Mouse (Mus musculus) midbrain, embryonic 16.5 days (tissue): ENCODE data around the gene Man1c1. TPM values are rescaled to one million over a fixed set of nuclear protein-coding genes. Genes with fewer than 3 reads are reported as not detected.

Experiments used
- ATAC-seq: fragments of 200-750 bp; cut with Nextera tagmentation; 2 replicates; pipeline ENCODE4 v1.8.0; 2017; ENCODE audit warnings: moderate TSS enrichment
- H3K27ac ChIP-seq: fragments of 300-500 bp; sonication (generic); 2 replicates; pipeline ENCODE4 v1.5.1; 2014; ENCODE audit warnings: mild to moderate bottlenecking, low read length, mixed read lengths
- H3K27me3 ChIP-seq: fragments of 300-500 bp; sonication (generic); 2 replicates; pipeline ENCODE4 v1.6.1; 2014; ENCODE audit warnings: low read depth, low read length, mixed read lengths; ENCODE audit not compliant: control insufficient read depth, insufficient read depth
- H3K36me3 ChIP-seq: fragments of 300-500 bp; sonication (generic); 2 replicates; pipeline ENCODE4 v1.6.1; 2014; ENCODE audit warnings: mild to moderate bottlenecking, low read length, moderate library complexity, mixed read lengths; ENCODE audit not compliant: control insufficient read depth, insufficient read depth
- H3K4me1 ChIP-seq: fragments of 300-500 bp; sonication (generic); 2 replicates; pipeline ENCODE4 v1.6.1; 2014; ENCODE audit warnings: mild to moderate bottlenecking, low read length, mixed read lengths; ENCODE audit not compliant: control insufficient read depth, insufficient read depth
- H3K4me2 ChIP-seq: fragments of 300-500 bp; sonication (generic); 2 replicates; pipeline ENCODE4 v1.6.1; 2014; ENCODE audit warnings: mild to moderate bottlenecking, low read length, mixed read lengths
- H3K4me3 ChIP-seq: fragments of 300-500 bp; sonication (generic); 2 replicates; pipeline ENCODE4 v1.5.1; 2014; ENCODE audit warnings: low read depth, mild to moderate bottlenecking, low read length, moderate library complexity, mixed read lengths
- H3K9ac ChIP-seq: fragments of 300-500 bp; sonication (generic); 2 replicates; pipeline ENCODE4 v1.6.1; 2014; ENCODE audit warnings: low read depth, low read length, mixed read lengths
- H3K9me3 ChIP-seq: fragments of 300-500 bp; sonication (generic); replicated peaks from 2 replicates; pipeline ENCODE4 v1.6.1; 2014; ENCODE audit warnings: mild to moderate bottlenecking, low read length, mixed read lengths; ENCODE audit not compliant: control insufficient read depth, poor library complexity, severe bottlenecking
- WGBS: fragments of 180-500 bp; shearing (Covaris S2); extraction: QIAGEN DNeasy Blood & Tissue Kit; methylation state at CpG from one replicate; pipeline ENCODE4 v1.1.7; 2014; 5-methylcytosine and 5-hydroxymethylcytosine counted together
- polyA plus RNA-seq: library from polyadenylated mRNA; unstranded; fragments of >200 nt; fragmentation: Nextera tagmentation; extraction: Ambion mirVana; gene quantifications from 2 replicates; pipeline ENCODE4 v1.2.1, GENCODE M21; 2015

Man1c1 gene
- polyA plus RNA-seq, 1 experiment from 2014 or later = 2.9 TPM

DNA sequence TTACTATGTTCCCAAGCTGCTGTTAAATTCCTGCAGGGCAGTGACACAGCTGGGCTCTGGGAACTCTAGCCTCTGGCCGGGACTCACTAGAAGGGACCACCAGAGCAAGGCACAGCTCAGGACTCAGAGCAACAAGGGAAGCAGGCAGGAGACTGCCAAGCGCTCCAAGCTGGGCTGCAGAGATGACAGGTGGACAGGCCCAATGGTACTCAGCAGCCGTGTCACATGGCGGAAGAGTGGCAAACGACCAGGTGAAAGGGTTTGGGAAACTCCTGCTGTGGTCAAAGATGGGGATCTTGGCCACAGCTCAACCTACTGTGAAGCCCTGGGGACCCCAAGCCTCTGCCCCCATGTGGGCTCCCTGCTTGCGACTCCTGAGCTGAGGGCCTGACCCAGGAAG lies 140.0 kb downstream of the Man1c1 start:
- ATAC-seq = no peak
- Histone ChIP-seq H3K4me2 (no peak overlapping the region), H3K27me3 (no peaks in the 10 kb centered on the region), H3K4me1 (no peaks in the 10 kb centered on the region), H3K9ac (no peak overlapping the region), H3K27ac (no peak overlapping the region), H3K36me3 (no peaks in the 10 kb centered on the region), H3K4me3 (no peak overlapping the region), H3K9me3 (no peaks in the 10 kb centered on the region)
- 88% methylated on average over 6 of the region's 6 CpGs for WGBS

DNA sequence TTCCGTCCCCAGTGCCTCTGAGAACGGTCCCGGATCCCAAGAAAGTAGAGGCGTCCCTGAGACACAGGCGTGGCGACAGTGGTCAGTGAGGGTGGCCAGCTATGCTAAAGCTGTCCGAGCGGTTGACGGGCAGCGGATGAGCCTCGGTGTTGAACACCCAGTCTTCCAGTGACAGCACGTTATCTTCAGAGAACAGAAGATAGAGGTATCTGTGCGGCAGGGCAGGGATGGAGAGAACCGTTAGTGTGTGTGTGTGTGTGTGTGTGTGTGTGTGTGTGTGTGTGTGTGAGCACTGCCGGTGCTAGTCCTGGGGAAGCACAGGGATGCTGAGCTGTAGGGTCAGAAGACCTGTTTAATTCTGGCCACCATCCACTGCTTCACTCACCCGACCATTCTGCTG lies 140.5 kb downstream of the Man1c1 start:
- no peaks in the 10 kb centered on the region for H3K9me3 ChIP-seq
- WGBS = 89% methylated on average over 16 of the region's 16 CpGs
- no peak overlapping the region for H3K4me2 ChIP-seq
- H3K9ac ChIP-seq = no peak overlapping the region
- no peak overlapping the region for H3K4me3 ChIP-seq
- peaks cover under 1% of the 10 kb centered on the region; the same call in 1 of the 2 replicates for H3K4me1 ChIP-seq
- ATAC-seq = no peak
- H3K36me3 ChIP-seq = no peaks in the 10 kb centered on the region
- no peaks in the 10 kb centered on the region for H3K27me3 ChIP-seq
- no peak overlapping the region for H3K27ac ChIP-seq

DNA sequence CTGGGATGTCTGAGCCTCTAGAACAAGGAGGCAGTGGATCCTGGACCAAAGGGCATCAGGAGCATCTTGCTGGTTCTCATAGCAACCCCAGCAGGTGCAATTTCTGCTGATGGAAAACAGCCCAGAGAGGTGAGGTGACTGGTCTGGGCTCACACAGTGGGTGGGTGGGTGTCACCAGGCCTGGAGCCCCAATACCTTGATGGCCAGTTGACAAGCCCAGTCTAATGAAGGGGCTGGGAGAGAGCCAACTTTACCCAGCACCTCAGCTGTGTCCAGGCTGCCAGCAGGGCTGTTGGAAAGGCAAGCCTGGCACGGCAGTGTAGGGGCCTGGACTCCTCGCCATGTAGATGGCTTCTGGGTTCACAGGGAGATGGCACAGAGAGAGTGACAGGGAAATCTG lies 142.1 kb downstream of the Man1c1 start:
- H3K36me3 ChIP-seq = no peaks in the 10 kb centered on the region
- H3K9me3 ChIP-seq = no peaks in the 10 kb centered on the region
- no peak overlapping the region for H3K9ac ChIP-seq
- 84% methylated on average over 2 of the region's 2 CpGs for WGBS
- no peak overlapping the region for H3K4me3 ChIP-seq
- ATAC-seq = no peak
- H3K27ac ChIP-seq = no peak overlapping the region
- no peak overlapping the region for H3K4me2 ChIP-seq
- no peaks in the 10 kb centered on the region for H3K27me3 ChIP-seq
- peaks cover 13% of the 10 kb centered on the region for H3K4me1 ChIP-seq

DNA sequence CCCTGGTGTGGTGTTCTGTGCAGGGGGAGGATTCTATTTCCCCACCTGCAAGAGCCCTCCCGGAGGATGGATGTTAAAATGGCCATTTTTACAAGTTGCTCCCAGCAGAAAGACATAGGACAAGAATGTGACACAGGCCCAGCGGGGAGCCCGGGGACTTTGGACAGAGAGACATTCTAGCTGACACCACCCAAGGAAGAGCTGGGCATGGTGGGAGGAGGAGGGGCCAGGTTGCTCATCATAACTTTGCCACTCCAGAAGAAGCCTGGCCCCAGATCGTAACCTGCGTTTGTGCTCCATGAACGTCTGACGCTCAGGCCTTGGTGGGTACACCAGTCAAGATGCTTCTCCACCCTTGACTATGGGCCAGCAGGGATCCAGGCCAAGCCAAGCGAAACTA lies 143.4 kb downstream of the Man1c1 start:
- Histone ChIP-seq H3K9ac (no peak overlapping the region), H3K36me3 (no peaks in the 10 kb centered on the region), H3K4me1 (peaks cover 13% of the 10 kb centered on the region), H3K27ac (no peak overlapping the region), H3K9me3 (no peaks in the 10 kb centered on the region), H3K27me3 (no peaks in the 10 kb centered on the region), H3K4me2 (no peak overlapping the region), H3K4me3 (no peak overlapping the region)
- no peak for ATAC-seq
- WGBS = 90% methylated on average over 8 of the region's 8 CpGs

DNA sequence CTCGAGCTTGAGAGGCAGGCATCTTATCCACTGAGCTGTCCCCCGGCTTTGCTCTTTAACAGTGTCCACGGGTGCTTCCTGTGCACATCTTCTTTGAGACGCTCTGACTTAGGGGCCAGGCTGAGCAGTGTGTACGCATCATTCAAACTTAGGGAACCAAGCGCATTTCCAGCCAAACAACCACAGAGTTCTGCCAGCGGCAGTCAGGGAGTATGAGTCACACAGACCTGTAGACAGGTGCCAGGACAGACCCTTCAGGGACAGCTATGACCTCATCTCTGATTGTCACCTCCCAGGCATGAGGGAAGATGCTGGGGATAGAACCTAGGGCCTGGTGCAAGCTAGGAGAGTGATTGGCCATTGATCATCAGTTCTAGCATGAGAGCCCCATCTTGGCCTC lies 144.9 kb downstream of the Man1c1 start:
- no peak for ATAC-seq
- Histone ChIP-seq H3K27me3 (no peaks in the 10 kb centered on the region), H3K4me3 (no peak overlapping the region), H3K4me1 (peaks cover 13% of the 10 kb centered on the region), H3K9me3 (no peaks in the 10 kb centered on the region), H3K4me2 (no peak overlapping the region), H3K27ac (no peak overlapping the region), H3K9ac (no peak overlapping the region), H3K36me3 (no peaks in the 10 kb centered on the region)
- 90% methylated on average over 7 of the region's 7 CpGs for WGBS

DNA sequence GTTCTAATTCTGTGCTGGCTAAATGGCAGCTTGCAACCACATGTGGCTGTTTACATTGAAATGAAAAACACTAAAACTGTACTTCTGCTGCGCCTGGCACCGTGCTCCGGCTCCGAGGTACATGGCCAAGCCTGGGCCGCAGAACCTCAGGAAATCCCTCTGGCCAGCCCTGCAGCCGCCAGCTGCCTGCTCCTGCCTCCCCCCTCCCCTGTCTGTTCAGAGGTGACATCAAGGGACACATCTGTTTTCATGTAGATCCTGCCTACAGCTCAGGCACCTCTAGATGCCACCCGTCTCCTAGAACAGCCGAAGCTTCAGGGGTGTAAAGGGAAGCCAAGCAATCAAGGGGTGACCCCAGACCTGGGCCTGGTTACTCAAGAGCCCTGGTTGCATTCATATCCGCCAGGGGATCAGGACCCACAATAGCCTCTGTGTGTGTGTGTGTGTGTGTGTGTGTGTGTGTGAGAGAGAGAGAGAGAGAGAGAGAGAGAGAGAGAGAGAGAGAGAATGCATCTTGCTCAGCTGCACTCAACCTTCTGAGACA lies 145.4 kb downstream of the Man1c1 start:
- no peak for ATAC-seq
- Histone ChIP-seq H3K27ac (no peak overlapping the region), H3K4me2 (no peak overlapping the region), H3K27me3 (no peaks in the 10 kb centered on the region), H3K4me1 (peaks cover 13% of the 10 kb centered on the region), H3K9ac (0 out of 2 replicates have a peak overlapping the region, but pooled peaks have one; percentile 21), H3K9me3 (no peaks in the 10 kb centered on the region), H3K4me3 (no peak overlapping the region), H3K36me3 (no peaks in the 10 kb centered on the region)
- 54% methylated on average over 9 of the region's 9 CpGs for WGBS

DNA sequence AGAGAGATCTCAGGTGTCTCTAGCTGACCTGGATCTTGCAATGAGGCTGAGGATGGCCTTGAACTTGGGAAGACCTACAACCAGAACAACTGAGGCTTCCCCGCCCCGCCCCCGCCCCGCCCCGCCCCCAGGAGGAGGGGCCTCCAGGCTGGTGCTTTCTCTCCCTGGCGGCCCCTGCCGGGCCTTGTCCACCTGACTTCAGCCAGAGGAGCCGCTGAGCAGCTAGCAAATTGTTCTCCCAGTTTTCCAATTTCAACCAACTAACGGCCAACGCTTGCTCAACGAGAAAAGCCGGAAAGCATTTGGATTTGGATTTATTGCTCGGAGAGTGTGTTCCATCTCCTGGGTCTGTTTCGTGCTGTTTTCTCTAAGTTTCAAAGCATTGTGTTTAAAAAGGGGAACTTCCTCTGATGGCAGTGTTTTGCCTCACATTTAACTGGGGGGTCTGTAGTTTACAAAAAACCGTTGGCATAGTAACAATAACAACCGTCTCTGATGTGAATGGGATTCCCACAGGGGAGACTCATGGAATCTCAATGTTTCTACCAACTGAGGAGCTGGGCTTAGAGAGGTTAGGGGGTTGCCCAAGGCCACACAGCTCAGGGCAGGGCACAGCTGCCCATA lies 146.4 kb downstream of the Man1c1 start:
- Histone ChIP-seq H3K27me3 (no peaks in the 10 kb centered on the region), H3K9me3 (no peaks in the 10 kb centered on the region), H3K4me2 (0 out of 2 replicates have a peak overlapping the region, but pooled peaks have one; percentile 12), H3K9ac (no peak overlapping the region), H3K4me3 (no peak overlapping the region), H3K36me3 (no peaks in the 10 kb centered on the region), H3K27ac (peak overlapping the region; percentile 47), H3K4me1 (peaks cover 13% of the 10 kb centered on the region)
- no peak for ATAC-seq
- WGBS = 9% methylated on average over 15 of the region's 16 CpGs

DNA sequence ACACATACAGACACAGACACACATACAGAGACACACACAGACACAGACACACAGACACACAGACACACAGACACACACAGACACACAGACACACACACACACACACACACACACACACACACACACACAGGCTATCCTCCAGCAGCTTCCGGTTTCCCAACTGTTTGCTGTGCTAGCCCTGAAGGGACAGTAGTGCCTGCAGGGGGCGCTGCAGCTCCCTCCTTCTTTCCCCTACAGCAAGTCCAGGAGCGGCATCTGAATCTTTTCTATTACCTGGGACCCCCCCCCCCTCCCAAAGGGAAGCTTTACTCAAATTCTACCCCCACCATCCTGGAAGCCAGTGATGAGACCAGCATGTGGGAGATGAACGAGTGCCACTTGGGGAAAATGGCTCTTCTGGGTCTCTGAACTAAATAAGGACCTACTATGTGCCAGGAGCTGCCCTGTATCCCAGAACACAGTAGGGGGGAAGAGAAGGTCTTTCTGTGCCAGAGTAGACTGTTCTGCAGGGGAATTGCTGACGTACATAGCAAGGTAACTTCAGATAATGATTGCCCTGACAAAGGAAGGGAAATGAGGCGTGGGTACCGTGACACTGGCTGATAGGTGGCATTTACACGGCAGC lies 148.0 kb downstream of the Man1c1 start:
- Histone ChIP-seq H3K4me2 (no peak overlapping the region), H3K27ac (no peak overlapping the region), H3K9ac (no peak overlapping the region), H3K9me3 (no peaks in the 10 kb centered on the region), H3K4me3 (no peak overlapping the region), H3K4me1 (peaks cover 22% of the 10 kb centered on the region), H3K27me3 (no peaks in the 10 kb centered on the region), H3K36me3 (no peaks in the 10 kb centered on the region)
- no peak for ATAC-seq
- WGBS = 66% methylated on average over 7 of the region's 8 CpGs

DNA sequence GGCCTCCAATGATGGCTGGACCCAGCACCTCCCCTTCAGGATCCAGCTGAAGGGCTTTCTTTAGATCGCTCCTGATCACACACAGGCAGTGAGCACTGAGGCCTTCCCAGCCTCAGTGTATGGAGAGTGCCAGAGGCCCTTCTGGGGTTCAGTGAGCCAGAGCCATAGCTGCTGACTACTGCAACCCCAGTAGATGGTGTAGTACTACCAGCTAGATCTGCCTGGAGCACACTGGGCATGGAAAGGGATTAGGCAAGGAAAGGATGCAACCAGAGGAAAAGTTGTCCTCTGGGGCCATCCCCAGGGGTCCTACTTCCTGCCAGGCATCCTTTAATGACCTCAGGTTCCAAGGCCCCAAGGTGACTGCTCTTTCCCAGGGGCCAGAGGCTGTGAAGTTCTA lies 150.5 kb downstream of the Man1c1 start:
- no peak overlapping the region for H3K27ac ChIP-seq
- no peak overlapping the region for H3K9ac ChIP-seq
- peaks cover 26% of the 10 kb centered on the region for H3K4me1 ChIP-seq
- H3K4me2 ChIP-seq = no peak overlapping the region
- H3K36me3 ChIP-seq = peaks cover 9% of the 10 kb centered on the region; the same call in 1 of the 2 replicates
- no peak for ATAC-seq
- H3K27me3 ChIP-seq = no peaks in the 10 kb centered on the region
- H3K9me3 ChIP-seq = peaks cover 4% of the 10 kb centered on the region; the same call in 1 of the 2 replicates
- H3K4me3 ChIP-seq = no peak overlapping the region
- WGBS = 76% methylated on average over 1 of the region's 1 CpGs
